Mouse (Mus musculus) large intestine, adult 2 months (tissue): Measurements from ENCODE around the gene Art3. TPM values are rescaled to one million over a fixed set of nuclear protein-coding genes. Genes with fewer than 3 reads are reported as not detected.

Experiments
- DNase-seq: peaks from one replicate; pipeline ENCODE4 v3.0.0-alpha.2; 2012; ENCODE audit warnings: low read depth, low spot score
- WGBS: fragments of 180-500 bp; shearing (Covaris S2); methylation state at CpG from one replicate; pipeline ENCODE4 v1.1.7; 2018; 5-methylcytosine and 5-hydroxymethylcytosine counted together
- polyA plus RNA-seq: library from polyadenylated mRNA; depleted of rRNA; stranded (reverse); fragments of >200 nt; gene quantifications from 2 replicates; pipeline ENCODE4 v1.2.3, GENCODE M21; 2012

Art3 gene
- polyA plus RNA-seq, 1 experiment, result 9.2 TPM

- no peak for DNase-seq
- WGBS, result 77% methylated on average over 9 of the region's 9 CpGs
Observed at GRCm38 (mm10) chr5:92409361-92410155, 77.9 kb downstream of the Art3 start.

- WGBS, result 94% methylated on average over 5 of the region's 5 CpGs
Observed at GRCm38 (mm10) chr5:92410486-92410885, 78.9 kb downstream of the Art3 start.

GRCm38 (mm10) chr5:92411461-92412140 lies 80.0 kb downstream of the Art3 start:
- DNase-seq, result no peak
- WGBS, result 63% methylated on average over 7 of the region's 7 CpGs

More at GRCm38 (mm10) chr5:92410486-92410885, 78.9 kb downstream of the Art3 start:
- no peak for DNase-seq

- WGBS, result 87% methylated on average over 11 of the region's 11 CpGs
- no peak for DNase-seq
Observed at GRCm38 (mm10) chr5:92413271-92413981, 81.8 kb downstream of the Art3 start.

- no peak for DNase-seq
- WGBS, result 82% methylated on average over 8 of the region's 8 CpGs
Observed at GRCm38 (mm10) chr5:92413982-92414375, 82.4 kb downstream of the Art3 start.

- 91% methylated on average over 11 of the region's 11 CpGs for WGBS
- no peak for DNase-seq
Observed at GRCm38 (mm10) chr5:92424126-92424525, 92.5 kb downstream of the Art3 start.

GRCm38 (mm10) chr5:92430723-92431122 lies 99.1 kb downstream of the Art3 start:
- WGBS, result 66% methylated on average over 5 of the region's 5 CpGs
- no peak for DNase-seq

- 58% methylated on average over 7 of the region's 7 CpGs for WGBS
- no peak for DNase-seq
Observed at GRCm38 (mm10) chr5:92431611-92432010, 100.0 kb downstream of the Art3 start.

GRCm38 (mm10) chr5:92434070-92434469 lies 102.4 kb downstream of the Art3 start:
- under 1% methylated on average over 12 of the region's 12 CpGs for WGBS
- DNase-seq, result no peak

GRCm38 (mm10) chr5:92434571-92434985 lies 103.0 kb downstream of the Art3 start:
- WGBS, result under 1% methylated on average over 36 of the region's 39 CpGs
- no peak for DNase-seq

- peak; percentile 96 for DNase-seq
- WGBS, result under 1% methylated on average over 34 of the region's 34 CpGs
Observed at GRCm38 (mm10) chr5:92435025-92435584, 103.5 kb downstream of the Art3 start, which contains the start of gene Nup54. Nup54 (minus strand) TSS chr5:92435219.

- no peak for DNase-seq
- WGBS, result 87% methylated on average over 8 of the region's 8 CpGs
Observed at GRCm38 (mm10) chr5:92438540-92438939, 106.9 kb downstream of the Art3 start.

- WGBS, result 63% methylated on average over 5 of the region's 5 CpGs
- DNase-seq, result no peak
Observed at GRCm38 (mm10) chr5:92441494-92441893, 109.9 kb downstream of the Art3 start.

- 89% methylated on average over 7 of the region's 7 CpGs for WGBS
- DNase-seq, result no peak
Observed at GRCm38 (mm10) chr5:92442914-92443313, 111.3 kb downstream of the Art3 start.

- 88% methylated on average over 2 of the region's 2 CpGs for WGBS
- DNase-seq, result no peak
Observed at GRCm38 (mm10) chr5:92445016-92445415, 113.4 kb downstream of the Art3 start.

- no peak for DNase-seq
- WGBS, result 90% methylated on average over 5 of the region's 5 CpGs
Observed at GRCm38 (mm10) chr5:92446736-92447135, 115.1 kb downstream of the Art3 start.

- DNase-seq, result no peak
- WGBS, result 95% methylated on average over 5 of the region's 5 CpGs
Observed at GRCm38 (mm10) chr5:92452876-92453275, 121.2 kb downstream of the Art3 start.

- DNase-seq, result no peak
- WGBS, result 63% methylated on average over 2 of the region's 2 CpGs
Observed at GRCm38 (mm10) chr5:92457410-92457809, 125.8 kb downstream of the Art3 start.

- WGBS, result 67% methylated on average over 5 of the region's 5 CpGs
- no peak for DNase-seq
Observed at GRCm38 (mm10) chr5:92458726-92459125, 127.1 kb downstream of the Art3 start.

- WGBS, result 36% methylated on average over 5 of the region's 5 CpGs
Observed at GRCm38 (mm10) chr5:92461321-92461720, 129.7 kb downstream of the Art3 start.

More at GRCm38 (mm10) chr5:92461321-92461720, 129.7 kb downstream of the Art3 start:
- DNase-seq, result peak; percentile 25
